Mouse (Mus musculus) brain, embryonic 18.5 days (tissue): ENCODE measurements around the gene Sobp.

Source experiments
- DNase-seq: peaks from one replicate; pipeline ENCODE4 v3.0.0-alpha.2; 2012; ENCODE audit warnings: low read depth, low spot score

The Sobp gene

DNA sequence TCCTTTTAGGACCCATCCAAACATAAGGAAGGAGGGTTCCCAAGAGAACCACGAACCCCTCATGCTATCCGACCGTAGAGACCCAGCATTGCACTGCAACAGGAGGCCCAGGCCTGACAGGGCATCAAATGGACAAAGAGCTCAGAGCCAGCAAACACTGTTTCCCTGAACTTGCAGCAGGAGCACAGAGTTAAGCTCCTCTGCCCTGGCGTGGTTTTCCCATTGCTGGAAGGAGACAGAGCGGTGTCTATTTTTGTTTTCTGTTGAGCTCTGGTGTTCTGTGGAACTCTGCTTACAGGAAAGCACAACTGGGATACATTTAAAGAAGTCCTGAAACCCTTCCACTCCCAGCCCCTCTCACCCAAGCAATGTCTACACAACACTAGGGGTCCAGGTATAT lies 15.0 kb downstream of the Sobp start:
- DNase-seq = no peak

DNA sequence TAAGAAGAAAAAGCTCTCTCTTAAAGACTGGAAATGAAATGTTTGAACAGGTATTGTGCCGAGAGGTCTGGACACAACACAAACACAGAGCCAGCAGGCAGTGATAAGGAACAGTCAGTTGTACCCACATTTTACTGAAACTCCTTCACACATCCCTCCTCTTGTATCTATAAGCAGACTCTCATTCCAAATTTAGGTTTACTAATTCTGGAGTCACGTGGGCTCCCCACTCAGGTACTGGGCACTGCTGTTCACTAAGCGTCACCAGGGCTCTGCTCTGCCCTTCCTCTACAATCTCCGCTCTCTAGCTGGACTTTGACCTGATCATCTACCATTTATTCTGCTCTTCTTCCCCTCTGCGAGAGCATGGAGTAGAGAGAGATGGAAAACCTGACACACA lies 15.4 kb downstream of the Sobp start:
- no peak for DNase-seq

DNA sequence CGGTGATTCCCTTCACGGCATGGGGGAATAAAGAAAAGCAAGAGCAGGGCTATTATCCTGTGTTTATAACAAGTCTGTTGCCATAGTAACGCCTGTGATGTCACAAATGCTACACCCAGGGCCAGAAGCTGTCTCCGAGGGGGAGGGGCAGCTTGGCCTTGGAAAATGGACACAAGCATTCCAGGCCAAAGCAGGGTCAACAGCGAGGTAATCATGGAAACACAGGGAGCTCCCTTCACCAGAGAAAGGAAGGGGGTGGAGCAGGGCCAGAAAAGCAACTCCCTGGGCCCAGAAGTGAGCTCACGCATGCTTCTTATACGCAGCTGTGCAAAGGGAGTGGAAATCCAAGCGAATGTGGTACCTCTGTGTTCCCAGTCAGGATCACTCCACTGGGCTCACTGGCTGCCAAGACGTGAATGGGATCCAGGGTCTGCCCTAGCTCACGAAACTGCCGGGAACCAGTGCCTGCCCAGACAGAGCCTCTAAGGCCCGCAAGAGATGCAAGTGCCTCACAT lies 19.2 kb downstream of the Sobp start:
- no peak for DNase-seq

DNA sequence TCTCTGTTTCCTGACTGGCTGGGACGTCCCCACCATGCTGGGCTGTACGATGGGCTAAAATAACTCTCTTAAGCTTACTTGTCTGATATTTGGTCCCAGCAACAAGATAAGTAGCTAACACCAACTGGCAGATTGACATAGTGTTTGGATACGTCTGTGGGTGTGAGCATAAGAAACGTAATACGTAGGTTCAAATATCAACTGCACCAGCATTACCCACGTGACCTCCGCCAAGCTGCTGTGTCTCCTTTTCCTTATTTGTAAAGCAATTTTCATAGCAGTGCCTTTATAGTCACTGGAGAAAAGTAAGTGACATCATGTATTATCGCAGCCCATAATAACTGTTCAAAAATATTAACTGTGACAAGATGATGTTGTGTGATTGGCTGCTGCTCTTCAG lies 21.7 kb downstream of the Sobp start:
- no peak for DNase-seq

DNA sequence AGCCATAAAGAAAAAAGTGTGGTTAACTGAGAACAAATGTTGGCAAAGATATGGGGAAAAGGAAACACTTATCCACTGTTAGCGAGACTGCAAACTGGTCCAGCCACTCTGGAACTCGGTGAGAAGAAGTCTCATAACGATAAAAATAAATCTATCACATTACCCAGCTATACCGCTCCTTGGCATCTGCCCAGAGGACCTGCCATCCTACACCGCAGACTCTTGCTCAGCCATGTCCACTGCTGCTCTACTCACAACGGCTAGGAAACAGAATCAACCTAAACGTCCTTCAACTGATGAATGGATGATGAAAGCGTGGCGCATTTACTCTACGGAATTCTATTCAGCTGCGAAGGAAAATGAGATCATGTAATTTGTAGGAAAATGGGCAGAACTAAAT lies 25.9 kb downstream of the Sobp start:
- no peak for DNase-seq

DNA sequence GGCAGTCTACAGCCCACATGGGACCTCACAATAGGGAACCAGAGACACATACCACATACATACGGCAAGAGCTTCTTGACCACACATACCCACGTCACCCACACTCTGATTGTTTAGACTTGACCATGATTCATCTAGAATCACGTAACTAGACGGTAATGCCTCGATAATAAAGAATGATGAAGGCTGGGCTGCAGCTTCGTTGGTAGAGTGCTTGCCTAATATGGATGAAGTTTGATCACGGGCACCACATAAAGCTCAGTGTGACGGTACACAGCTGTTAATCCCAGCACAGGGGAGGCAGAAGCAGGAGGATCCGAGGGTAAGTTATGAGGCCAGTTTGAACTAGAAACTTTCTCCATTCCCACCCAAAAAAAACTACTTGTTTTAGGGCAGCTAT lies 31.2 kb downstream of the Sobp start:
- DNase-seq = no peak

DNA sequence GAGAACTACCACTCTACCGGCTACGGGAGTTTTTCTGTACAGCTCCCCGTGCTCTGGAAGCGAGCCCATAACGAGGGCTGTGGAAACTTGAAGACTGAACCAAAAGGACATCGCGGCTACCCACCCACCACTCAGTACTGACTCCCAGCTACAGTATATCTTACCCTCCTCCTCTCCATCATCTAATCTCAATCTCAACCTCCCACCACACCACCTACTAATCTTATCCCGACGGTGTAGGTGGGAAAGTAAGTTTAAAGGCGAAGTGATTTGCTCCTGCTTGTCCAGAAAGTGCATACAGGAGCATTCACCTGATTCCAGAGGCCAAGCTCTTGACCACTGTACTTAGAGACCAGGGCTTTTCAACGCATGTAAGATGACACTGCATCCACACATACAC lies 40.3 kb downstream of the Sobp start:
- no peak for DNase-seq

DNA sequence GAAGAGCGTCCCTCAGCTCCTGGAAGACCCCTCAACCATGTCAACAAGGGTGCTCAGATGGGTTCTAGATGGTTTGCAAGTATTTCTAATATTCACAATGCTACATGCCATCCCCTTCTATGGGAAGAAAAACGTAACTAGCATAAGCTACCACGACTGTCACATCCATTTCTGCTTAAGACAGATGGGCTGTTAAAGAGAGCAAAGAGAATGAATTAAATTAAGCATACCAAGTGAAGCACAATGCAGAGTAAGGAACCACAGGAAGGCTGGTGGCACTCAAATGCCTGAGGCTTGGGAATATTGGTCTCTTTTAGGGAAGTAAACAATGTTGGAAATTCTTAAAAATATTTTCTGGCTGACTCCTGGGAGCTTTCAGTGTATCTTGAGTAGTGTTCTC lies 45.6 kb downstream of the Sobp start:
- no peak for DNase-seq

DNA sequence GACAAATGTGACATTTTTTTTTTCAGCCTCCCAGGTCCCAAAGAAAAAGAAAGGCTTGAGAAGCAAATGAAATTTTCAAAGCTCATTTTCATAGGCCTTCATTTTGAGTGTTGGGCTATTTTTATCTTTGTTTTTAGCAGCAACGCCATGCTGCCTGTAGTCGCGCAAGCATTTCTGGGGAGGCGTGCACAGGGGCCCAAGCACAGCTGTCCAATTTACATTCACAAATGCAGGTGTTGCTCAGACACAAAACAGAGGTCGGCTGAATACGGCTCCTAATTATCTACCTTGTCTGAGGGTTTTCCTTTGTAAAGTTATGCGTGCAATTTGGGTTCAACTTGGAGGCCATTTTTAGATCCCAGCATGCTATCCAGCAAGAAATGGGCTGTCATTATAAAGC lies 49.8 kb downstream of the Sobp start:
- DNase-seq = no peak

DNA sequence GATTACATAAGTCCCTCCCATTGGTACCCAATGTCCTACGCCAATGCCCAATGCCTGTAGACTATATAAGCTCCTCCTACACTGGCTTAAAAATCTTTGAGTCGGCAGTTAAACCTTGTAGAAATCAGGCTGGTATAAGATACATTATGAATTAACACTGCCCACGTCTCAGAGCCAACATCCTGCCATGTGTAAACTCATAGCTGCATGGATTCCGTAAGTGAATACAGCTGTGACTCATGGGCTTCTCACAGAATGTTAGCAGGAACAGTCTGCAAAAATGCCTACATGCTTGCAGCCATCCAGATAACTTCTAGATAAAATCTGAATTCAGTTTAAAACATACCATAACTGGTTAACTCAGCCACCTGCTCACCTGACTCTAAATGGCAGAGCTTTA lies 50.2 kb downstream of the Sobp start:
- DNase-seq = no peak

DNA sequence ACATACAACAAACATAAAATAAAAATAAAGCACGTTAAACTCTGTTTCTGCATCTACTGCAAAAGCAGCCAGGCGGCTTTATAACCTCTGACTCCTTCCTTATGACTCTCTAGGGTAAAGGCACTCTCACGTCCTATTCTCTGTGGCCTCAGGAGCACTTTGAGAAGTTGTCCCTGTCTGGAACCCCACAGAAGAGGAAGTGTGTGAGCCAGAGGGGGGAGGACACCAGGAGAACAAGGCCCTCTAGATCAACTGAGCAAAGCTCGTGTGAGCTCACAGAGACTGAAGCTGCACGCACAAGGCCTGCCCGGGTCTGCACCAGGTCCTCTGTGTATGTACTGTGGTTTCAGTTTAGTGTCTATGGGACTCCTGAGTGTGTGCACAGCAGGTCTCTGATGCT lies 50.9 kb downstream of the Sobp start:
- DNase-seq = no peak

DNA sequence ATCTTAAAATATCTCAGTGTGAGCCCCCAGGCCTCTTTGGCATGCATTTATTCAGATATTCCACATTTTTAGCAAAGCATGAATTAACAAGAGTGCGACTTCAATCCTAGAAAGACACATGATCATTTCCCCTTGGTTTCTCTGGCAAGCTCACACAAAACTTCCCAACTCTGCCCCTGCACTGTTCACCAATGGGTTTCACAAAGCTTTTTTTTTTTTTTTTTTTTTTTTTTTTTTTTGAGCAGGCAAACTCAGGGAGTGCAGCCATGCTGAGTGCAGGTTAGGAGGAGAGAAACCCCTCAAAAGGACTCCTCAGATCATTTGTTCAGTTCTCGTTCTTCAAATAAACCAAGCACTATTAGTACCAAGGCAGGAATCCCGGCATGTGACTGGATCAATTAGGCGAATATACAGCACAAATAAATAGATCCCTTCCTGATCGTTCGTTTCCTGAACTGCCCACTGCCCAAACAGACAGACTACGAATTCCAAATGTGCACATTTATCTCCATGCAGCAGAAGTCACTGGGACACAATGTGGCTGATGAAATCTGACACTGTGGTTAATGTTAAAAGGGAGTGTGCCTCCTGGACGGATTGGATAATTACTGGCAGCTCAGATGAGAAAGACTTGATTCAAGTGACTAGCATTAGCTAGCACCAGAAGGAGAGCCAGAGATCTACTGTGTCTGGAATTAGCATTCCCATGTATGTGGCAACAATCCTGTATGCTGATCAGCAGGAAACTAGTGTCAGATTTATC lies 53.5 kb downstream of the Sobp start:
- no peak for DNase-seq

DNA sequence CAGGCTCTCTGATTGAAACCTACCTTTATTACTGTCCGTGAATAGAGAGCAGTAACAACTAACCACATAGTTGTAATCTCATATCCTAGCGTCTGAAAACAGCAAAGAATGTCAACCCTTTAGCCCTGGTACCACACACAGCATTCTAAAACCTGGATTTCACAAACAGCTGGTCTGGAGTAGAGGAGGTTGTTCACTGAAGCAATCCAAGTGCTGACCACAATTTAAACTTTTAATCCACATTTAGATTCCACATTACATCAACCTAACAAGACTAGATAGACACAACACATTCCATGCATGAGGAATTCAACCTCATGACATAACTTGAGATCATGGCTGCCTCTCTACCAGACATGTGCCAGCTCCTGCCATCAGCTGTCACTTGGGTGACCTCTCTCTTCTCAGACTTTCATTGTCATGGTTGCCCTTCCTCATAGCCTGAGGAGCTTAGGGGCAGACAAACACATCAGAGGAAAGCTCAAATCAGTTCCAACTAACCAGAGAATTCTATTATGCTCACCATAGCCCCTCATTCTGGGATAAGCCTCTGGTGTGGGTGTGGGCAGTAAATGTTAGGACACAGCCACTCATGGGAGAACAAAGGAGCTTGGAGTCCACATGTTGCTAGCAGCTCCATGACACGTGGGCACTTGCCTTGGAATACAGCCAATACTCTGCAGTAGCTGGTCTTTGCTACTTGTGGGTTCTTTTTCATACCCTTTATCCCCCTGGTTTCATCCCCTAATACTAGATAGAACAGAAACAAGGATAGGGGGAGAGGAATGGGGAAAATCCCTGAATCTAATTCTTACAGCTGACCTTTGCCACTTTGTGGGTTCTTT lies 58.0 kb downstream of the Sobp start:
- no peak for DNase-seq

DNA sequence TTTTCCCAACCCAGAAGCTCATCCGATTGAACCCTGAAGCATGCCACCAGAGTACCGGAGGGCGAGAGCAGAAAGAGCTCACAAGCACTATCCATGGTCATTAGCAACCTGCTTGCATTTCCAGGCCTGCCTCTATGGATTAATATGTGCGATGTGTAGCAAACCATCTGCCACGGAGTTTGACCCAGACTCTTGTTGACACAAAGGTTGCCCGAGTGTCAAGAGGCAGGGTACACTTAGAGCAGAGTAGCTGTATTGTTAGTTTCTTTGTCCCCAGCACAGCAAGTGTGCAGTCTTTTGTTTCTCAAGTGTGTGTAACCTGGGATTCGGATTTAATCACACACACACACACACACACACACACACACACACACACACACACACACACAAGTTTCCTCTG lies 62.0 kb downstream of the Sobp start:
- DNase-seq = no peak

DNA sequence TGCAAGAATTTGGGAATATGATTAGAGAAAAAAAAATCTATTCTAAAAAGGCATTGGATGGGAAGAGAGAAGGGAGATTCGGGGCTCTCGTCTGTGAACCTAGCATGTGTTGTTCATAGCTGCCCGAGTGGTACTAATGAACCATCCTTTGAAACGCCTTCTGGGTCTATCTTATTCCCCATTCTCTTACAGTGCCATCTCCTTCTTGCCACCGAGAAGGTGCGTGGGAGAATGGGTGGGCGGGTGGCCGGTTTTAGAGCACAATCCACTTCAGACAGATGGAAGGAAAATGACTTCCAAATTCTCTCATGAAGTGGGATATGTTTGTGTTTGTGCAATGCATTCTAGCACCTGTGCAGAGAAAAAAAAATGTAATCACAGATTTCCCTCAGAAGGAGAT lies 67.7 kb downstream of the Sobp start:
- no peak for DNase-seq

DNA sequence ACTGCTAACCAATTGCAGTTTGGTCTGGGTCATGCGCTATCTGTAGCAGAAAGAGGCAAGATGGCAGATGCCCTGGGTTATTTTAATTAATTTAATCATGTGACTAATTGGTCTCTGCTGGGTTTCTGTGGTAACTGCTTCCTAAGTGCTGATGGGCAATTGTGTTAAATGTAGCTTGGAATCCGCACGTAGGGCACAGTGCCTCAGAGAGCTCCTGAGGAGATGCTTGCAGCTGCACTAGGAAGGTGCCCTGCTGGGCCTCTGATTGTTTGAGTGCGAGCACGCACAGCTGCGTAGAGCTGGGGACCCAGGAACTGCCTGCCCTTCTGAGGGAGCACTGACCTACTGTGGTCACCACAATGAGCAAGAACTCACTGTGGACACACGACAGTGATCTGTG lies 68.1 kb downstream of the Sobp start:
- no peak for DNase-seq

DNA sequence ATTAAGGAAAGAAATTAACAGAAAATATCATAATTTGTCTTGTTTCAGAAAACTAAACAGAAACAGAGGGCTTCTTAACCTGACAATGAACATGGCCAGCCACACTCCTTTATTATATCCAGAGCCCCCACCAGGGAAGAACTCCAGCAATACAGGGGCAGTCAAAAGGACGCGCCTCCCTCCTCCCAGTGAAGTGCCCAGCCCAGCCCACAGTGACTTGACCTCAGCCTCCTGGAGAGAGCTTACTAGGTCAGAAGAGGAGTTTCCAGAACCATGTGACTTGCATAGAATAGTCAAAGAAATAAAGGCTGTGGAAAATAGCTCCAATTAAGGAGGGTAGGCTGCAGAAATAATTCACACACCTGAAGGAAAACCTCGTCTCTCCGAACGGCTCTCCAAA lies 73.8 kb downstream of the Sobp start:
- no peak for DNase-seq

DNA sequence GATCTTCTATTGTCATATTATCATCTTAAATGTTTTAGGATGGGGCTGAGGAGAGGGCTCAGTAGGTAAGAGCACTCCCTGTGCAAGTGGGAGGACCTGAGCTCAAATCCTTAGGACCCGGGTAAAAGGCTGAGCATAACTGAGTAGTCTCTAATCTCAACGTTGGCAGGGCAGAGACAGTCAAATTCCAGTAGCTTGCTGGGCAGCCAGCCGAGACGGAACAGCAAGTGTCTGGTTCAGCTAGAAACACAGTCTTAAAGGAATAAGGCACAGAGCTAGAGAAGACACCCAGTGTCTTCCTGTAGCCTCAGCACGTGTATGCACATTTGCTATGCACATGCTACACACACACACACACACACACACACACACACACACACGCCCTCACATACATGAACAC lies 75.1 kb downstream of the Sobp start:
- DNase-seq = no peak

DNA sequence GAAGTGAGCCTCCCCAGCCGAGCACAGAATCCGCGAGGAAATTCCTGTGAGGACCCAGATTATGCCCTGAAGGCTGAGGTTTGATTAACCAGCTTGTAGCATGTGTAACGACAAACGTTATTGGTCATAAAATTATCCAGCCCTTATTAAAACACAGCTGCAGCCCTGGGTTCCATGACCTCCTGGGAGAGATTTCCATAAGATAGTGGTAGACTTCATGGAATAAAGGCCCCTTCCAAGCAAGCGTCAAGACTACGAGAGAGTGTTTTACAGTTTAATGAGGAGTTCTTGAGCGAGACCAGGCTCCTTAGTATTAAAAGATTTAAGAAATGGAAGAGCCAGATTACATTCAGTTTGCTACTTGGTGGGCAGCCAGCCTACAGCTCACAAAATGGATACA lies 76.6 kb downstream of the Sobp start:
- DNase-seq = no peak

DNA sequence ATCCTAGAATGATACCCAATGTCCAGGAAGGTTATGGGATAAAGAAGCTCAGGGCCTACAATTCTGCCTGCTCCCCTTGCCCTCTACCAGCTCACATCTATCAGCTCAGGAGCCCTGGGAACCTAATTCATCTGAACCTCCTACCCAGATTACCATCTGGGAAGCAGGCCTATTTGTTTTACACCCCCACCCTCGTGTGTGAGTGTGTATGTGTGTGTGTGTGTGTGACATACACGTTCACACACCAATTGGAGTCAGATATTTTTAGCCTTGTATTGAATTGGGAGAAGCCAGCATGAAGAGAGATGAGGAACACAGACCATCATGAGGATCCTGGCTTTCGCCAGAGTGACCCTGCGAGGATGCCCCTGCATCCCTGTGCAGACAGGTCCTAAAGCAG lies 77.7 kb downstream of the Sobp start:
- no peak for DNase-seq

DNA sequence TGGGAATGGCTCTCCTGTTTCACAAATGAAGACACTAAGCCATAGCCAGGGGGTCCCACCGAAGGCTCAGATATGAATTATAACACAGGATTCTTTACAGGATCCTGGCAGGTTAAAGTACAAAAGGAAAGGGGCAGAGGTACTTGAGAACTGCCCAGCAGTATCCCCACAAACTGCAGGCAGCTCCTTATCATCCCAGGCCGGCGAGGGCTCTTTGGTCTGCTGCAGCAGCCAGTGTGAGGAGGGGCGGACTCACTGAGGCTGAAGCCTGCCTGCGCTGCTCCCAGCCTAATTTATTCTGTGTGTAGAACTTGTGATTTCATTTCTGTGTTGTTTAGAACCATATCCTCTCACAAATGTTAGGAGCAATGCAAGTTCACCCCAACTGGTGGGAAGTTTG lies 79.8 kb downstream of the Sobp start:
- no peak for DNase-seq

DNA sequence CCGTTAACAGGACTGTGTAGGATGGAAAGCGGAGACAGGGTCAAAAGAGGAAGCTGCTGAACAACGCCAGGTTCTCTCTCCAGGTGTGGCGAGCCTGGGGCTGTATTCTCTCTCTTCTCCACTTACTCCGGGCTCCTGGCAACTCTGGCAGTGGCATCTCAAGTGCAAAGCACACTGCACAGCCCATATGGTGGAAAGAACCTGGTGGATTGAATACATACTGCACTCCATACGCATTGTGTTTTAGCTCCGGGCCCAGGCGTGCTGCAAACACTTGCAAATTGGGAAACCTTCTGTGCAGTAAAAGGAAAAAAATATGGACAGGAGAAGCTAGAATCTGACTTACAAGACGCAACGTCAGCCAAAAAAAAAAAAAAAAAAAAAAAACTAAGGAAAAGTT lies 80.9 kb downstream of the Sobp start:
- no peak for DNase-seq

DNA sequence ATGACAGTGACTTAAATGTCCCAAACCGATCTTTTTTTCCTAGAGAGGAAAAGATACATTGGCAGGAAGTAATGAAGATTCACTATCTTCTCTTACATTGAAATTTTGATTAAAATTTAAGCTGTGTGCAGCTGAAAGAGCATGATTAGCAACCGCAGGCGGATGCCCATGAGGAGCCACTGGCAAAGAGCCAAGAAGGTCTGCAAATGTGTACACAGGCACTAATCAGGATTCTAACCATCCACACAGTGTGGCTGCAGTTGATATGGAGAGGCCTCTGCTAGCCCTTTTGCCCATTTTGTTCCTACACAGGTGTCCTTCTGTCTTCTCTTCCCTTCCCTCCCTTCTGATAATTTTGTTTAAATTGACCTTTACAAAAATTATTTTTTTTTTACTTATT lies 84.3 kb downstream of the Sobp start:
- no peak for DNase-seq
